Mouse (Mus musculus): ENCODE data around the gene 4632433K11Rik. TPM values are rescaled to one million over a fixed set of nuclear protein-coding genes. Genes with fewer than 3 reads are reported as not detected.

The 4632433K11Rik gene
- total and polyA plus RNA-seq, 2 experiments from 2014 or later = not detected

GRCm38 (mm10) chr7:5053456-5054179 lies 19.7 kb downstream of the 4632433K11Rik start:
- Histone ChIP-seq H3K27me3 (ENCODE audit: insufficient read depth, low read length) (peaks cover 11% of the 10 kb centered on the region; the same call in 1 of the 2 replicates), H3K4me2 (ENCODE audit: low read depth, low read length) (peak overlapping the region; percentile 90), H3K27ac (peak overlapping the region; percentile 49), H3K36me3 (ENCODE audit: insufficient read depth, low read length) (no peaks in the 10 kb centered on the region), H3K4me1 (ENCODE audit: insufficient read depth, low read length) (peaks cover 38% of the 10 kb centered on the region), H3K4me3 (ENCODE audit: low read length) (peak overlapping the region; percentile 80), H3K9me3 (ENCODE audit: low read length) (no peaks in the 10 kb centered on the region), H3K9ac (replicated peaks; ENCODE audit: low read length) (peak overlapping the region; percentile 88)
- peak; percentile 60 for DNase-seq (ENCODE audit: low spot score)
- 10% methylated on average over 32 of the region's 32 CpGs for WGBS
- ATAC-seq = no peak
- no peak for TF ChIP-seq CTCF (IDR thresholded peaks at IDR 0.05; ENCODE audit: low read depth)

- H3K27me3 ChIP-seq (ENCODE audit: insufficient read depth, low read length) = peaks cover 11% of the 10 kb centered on the region; the same call in 1 of the 2 replicates
- TF ChIP-seq CTCF (IDR thresholded peaks at IDR 0.05; ENCODE audit: low read depth) = no peak
These were observed 22.8 kb downstream of the 4632433K11Rik start for GRCm38 (mm10) chr7:5056651-5057263.

GRCm38 (mm10) chr7:5057381-5057780 lies 23.5 kb downstream of the 4632433K11Rik start:
- Histone ChIP-seq H3K4me1 (ENCODE audit: insufficient read depth, low read length) (peaks cover 34% of the 10 kb centered on the region), H3K9me3 (ENCODE audit: low read length) (no peaks in the 10 kb centered on the region), H3K27me3 (ENCODE audit: insufficient read depth, low read length) (peaks cover 11% of the 10 kb centered on the region; the same call in 1 of the 2 replicates), H3K4me2 (ENCODE audit: low read depth, low read length) (peak overlapping the region; percentile 71), H3K36me3 (ENCODE audit: insufficient read depth, low read length) (no peaks in the 10 kb centered on the region), H3K9ac (replicated peaks; ENCODE audit: low read length) (peak overlapping the region; percentile 56), H3K4me3 (ENCODE audit: low read length) (peak overlapping the region; percentile 49), H3K27ac (peak overlapping the region; percentile 73; the same call in 1 of the 2 replicates)
- no peak for DNase-seq (ENCODE audit: low spot score)
- WGBS = 30% methylated on average over 8 of the region's 8 CpGs
- no peak for TF ChIP-seq CTCF (IDR thresholded peaks at IDR 0.05; ENCODE audit: low read depth)
- ATAC-seq = no peak

More at GRCm38 (mm10) chr7:5056651-5057263, 22.8 kb downstream of the 4632433K11Rik start:
- Histone ChIP-seq H3K9ac (replicated peaks; ENCODE audit: low read length) (peak overlapping the region; percentile 56), H3K4me3 (ENCODE audit: low read length) (peak overlapping the region; percentile 49), H3K4me2 (ENCODE audit: low read depth, low read length) (peak overlapping the region; percentile 71), H3K9me3 (ENCODE audit: low read length) (no peaks in the 10 kb centered on the region), H3K36me3 (ENCODE audit: insufficient read depth, low read length) (no peaks in the 10 kb centered on the region), H3K27ac (peak overlapping the region; percentile 73), H3K4me1 (ENCODE audit: insufficient read depth, low read length) (peaks cover 34% of the 10 kb centered on the region)
- peak; percentile 16 for ATAC-seq
- DNase-seq (ENCODE audit: low spot score) = peak; percentile 80
- 2% methylated on average over 55 of the region's 55 CpGs for WGBS

- H3K27me3 ChIP-seq (ENCODE audit: insufficient read depth, low read length) = peaks cover 11% of the 10 kb centered on the region; the same call in 1 of the 2 replicates
- DNase-seq (ENCODE audit: low spot score) (no peak), ATAC-seq (no peak)
- WGBS = 25% methylated on average over 11 of the region's 11 CpGs
- H3K9ac ChIP-seq (replicated peaks; ENCODE audit: low read length) = peak overlapping the region; percentile 56; the same call in 1 of the 2 replicates
- H3K4me3 ChIP-seq (ENCODE audit: low read length) = peak overlapping the region; percentile 49
- no peaks in the 10 kb centered on the region for H3K36me3 ChIP-seq (ENCODE audit: insufficient read depth, low read length)
- H3K27ac ChIP-seq = no peak overlapping the region
- H3K9me3 ChIP-seq (ENCODE audit: low read length) = no peaks in the 10 kb centered on the region
- peaks cover 32% of the 10 kb centered on the region for H3K4me1 ChIP-seq (ENCODE audit: insufficient read depth, low read length)
- TF ChIP-seq CTCF (IDR thresholded peaks at IDR 0.05; ENCODE audit: low read depth) = peak; percentile 33
- peak overlapping the region; percentile 71 for H3K4me2 ChIP-seq (ENCODE audit: low read depth, low read length)
These were observed 23.9 kb downstream of the 4632433K11Rik start for GRCm38 (mm10) chr7:5057804-5058203.

- H3K27me3 ChIP-seq (ENCODE audit: insufficient read depth, low read length) = 0 out of 2 replicates have a peak, but pooled peaks cover 11% of the 10 kb centered on the region
These were observed 24.7 kb downstream of the 4632433K11Rik start for GRCm38 (mm10) chr7:5058631-5059030.

GRCm38 (mm10) chr7:5059421-5059820 lies 25.5 kb downstream of the 4632433K11Rik start:
- WGBS = 91% methylated on average over 12 of the region's 12 CpGs
- H3K4me1 ChIP-seq (ENCODE audit: insufficient read depth, low read length) = peaks cover 34% of the 10 kb centered on the region
- no peak overlapping the region for H3K4me3 ChIP-seq (ENCODE audit: low read length)
- H3K27ac ChIP-seq = peak overlapping the region; percentile 99
- DNase-seq (ENCODE audit: low spot score) (no peak), ATAC-seq (no peak)
- no peak for TF ChIP-seq CTCF (IDR thresholded peaks at IDR 0.05; ENCODE audit: low read depth)
- no peaks in the 10 kb centered on the region for H3K9me3 ChIP-seq (ENCODE audit: low read length)
- no peaks in the 10 kb centered on the region for H3K36me3 ChIP-seq (ENCODE audit: insufficient read depth, low read length)
- H3K4me2 ChIP-seq (ENCODE audit: low read depth, low read length) = no peak overlapping the region
- H3K27me3 ChIP-seq (ENCODE audit: insufficient read depth, low read length) = 0 out of 2 replicates have a peak, but pooled peaks cover 11% of the 10 kb centered on the region
- no peak overlapping the region for H3K9ac ChIP-seq (replicated peaks; ENCODE audit: low read length)

More at GRCm38 (mm10) chr7:5058631-5059030, 24.7 kb downstream of the 4632433K11Rik start:
- no peaks in the 10 kb centered on the region for H3K9me3 ChIP-seq (ENCODE audit: low read length)
- 96% methylated on average over 1 of the region's 1 CpGs for WGBS
- DNase-seq (ENCODE audit: low spot score) (no peak), ATAC-seq (no peak)
- no peak overlapping the region for H3K27ac ChIP-seq
- no peaks in the 10 kb centered on the region for H3K36me3 ChIP-seq (ENCODE audit: insufficient read depth, low read length)
- H3K4me1 ChIP-seq (ENCODE audit: insufficient read depth, low read length) = peaks cover 29% of the 10 kb centered on the region
- H3K4me3 ChIP-seq (ENCODE audit: low read length) = no peak overlapping the region
- no peak overlapping the region for H3K9ac ChIP-seq (replicated peaks; ENCODE audit: low read length)
- no peak for TF ChIP-seq CTCF (IDR thresholded peaks at IDR 0.05; ENCODE audit: low read depth)
- H3K4me2 ChIP-seq (ENCODE audit: low read depth, low read length) = no peak overlapping the region
